Mouse (Mus musculus): ENCODE results near the gene Mctp2. TPM values are rescaled to one million over a fixed set of nuclear protein-coding genes. Genes with fewer than 3 reads are reported as not detected.
A peak's percentile ranks its signal among the peaks of the same experiment; 100 is the strongest.

The Mctp2 gene
- total RNA-seq (2014; rRNA removed; ENCODE audit: low replicate concordance) (0.46 and 0.73 TPM in 2 replicates), polyA plus RNA-seq (2015; fragmentation: Nextera tagmentation; extraction: Ambion mirVana) (0.10 and 0.29 TPM in 2 replicates)

- peak within 1 kb of the TSS; percentile 89 for H3K4me2 ChIP-seq (ENCODE audit: low read depth, low read length)
- H3K27ac ChIP-seq (ENCODE audit: low read depth) = no peak within 1 kb of the TSS
- no peaks in the 10 kb centered on the region for H3K9me3 ChIP-seq (replicated peaks; ENCODE audit: control insufficient read depth, low read length)
- WGBS = under 1% methylated on average over 28 of the region's 28 CpGs
- peak within 1 kb of the TSS; percentile 55 for H3K4me3 ChIP-seq (ENCODE audit: low read depth, low read length)
- peak within 1 kb of the TSS; percentile 19 for H3K9ac ChIP-seq (replicated peaks; ENCODE audit: low read depth, low read length)
- DNase-seq (ENCODE audit: low spot score) (no peak), ATAC-seq (ENCODE audit: insufficient read depth, low read depth) (peak; percentile 77; the same call in 1 of the 2 replicates)
- no peak for TF ChIP-seq EP300 (IDR thresholded peaks at IDR 0.05; ENCODE audit: low read depth)
- TF ChIP-seq CTCF (IDR thresholded peaks at IDR 0.05; ENCODE audit: low read depth) = no peak
- H3K36me3 ChIP-seq (replicated peaks; ENCODE audit: control insufficient read depth, insufficient read depth, low read length) = no peaks in the 10 kb centered on the region
- peaks cover 9% of the 10 kb centered on the region; the same call in 1 of the 2 replicates for H3K4me1 ChIP-seq (ENCODE audit: control insufficient read depth, insufficient read depth)
- no peaks in the 10 kb centered on the region; the same call in 1 of the 2 replicates for H3K27me3 ChIP-seq (ENCODE audit: control insufficient read depth, insufficient read depth, low read length)
Measured at GRCm38 (mm10) chr7:72306382-72306841, at the start of gene Mctp2. Gene Mctp2, minus strand, starts transcription at chr7:72306608.

- no peak for ATAC-seq (ENCODE audit: insufficient read depth, low read depth)
- TF ChIP-seq EP300 (IDR thresholded peaks at IDR 0.05; ENCODE audit: low read depth) (no peak), CTCF (IDR thresholded peaks at IDR 0.05; ENCODE audit: low read depth) (no peak)
Measured at GRCm38 (mm10) chr7:72345901-72346300, 39.5 kb upstream of the Mctp2 start.

GRCm38 (mm10) chr7:72343751-72344150, 37.3 kb upstream of the Mctp2 start:
- no peak overlapping the region for H3K4me3 ChIP-seq (ENCODE audit: low read depth, low read length)
- no peak; the same call in 1 of the 2 replicates for TF ChIP-seq CTCF (IDR thresholded peaks at IDR 0.05; ENCODE audit: low read depth)
- no peak for TF ChIP-seq EP300 (IDR thresholded peaks at IDR 0.05; ENCODE audit: low read depth)
- no peaks in the 10 kb centered on the region for H3K4me1 ChIP-seq (ENCODE audit: control insufficient read depth, insufficient read depth)
- ATAC-seq (ENCODE audit: insufficient read depth, low read depth) = no peak
- WGBS = 68% methylated on average over 2 of the region's 2 CpGs
- H3K9ac ChIP-seq (replicated peaks; ENCODE audit: low read depth, low read length) = no peak overlapping the region
- no peak overlapping the region for H3K4me2 ChIP-seq (ENCODE audit: low read depth, low read length)
- no peaks in the 10 kb centered on the region for H3K27me3 ChIP-seq (ENCODE audit: control insufficient read depth, insufficient read depth, low read length)
- DNase-seq (ENCODE audit: low spot score) = no peak
- no peaks in the 10 kb centered on the region for H3K9me3 ChIP-seq (replicated peaks; ENCODE audit: control insufficient read depth, low read length)
- H3K27ac ChIP-seq (ENCODE audit: low read depth) = no peak overlapping the region
- H3K36me3 ChIP-seq (replicated peaks; ENCODE audit: control insufficient read depth, insufficient read depth, low read length) = no peaks in the 10 kb centered on the region

More at GRCm38 (mm10) chr7:72345901-72346300, 39.5 kb upstream of the Mctp2 start:
- Histone ChIP-seq H3K4me2 (ENCODE audit: low read depth, low read length) (no peak overlapping the region), H3K36me3 (replicated peaks; ENCODE audit: control insufficient read depth, insufficient read depth, low read length) (no peaks in the 10 kb centered on the region), H3K9ac (replicated peaks; ENCODE audit: low read depth, low read length) (no peak overlapping the region), H3K4me3 (ENCODE audit: low read depth, low read length) (no peak overlapping the region), H3K9me3 (replicated peaks; ENCODE audit: control insufficient read depth, low read length) (no peaks in the 10 kb centered on the region), H3K4me1 (ENCODE audit: control insufficient read depth, insufficient read depth) (no peaks in the 10 kb centered on the region), H3K27me3 (ENCODE audit: control insufficient read depth, insufficient read depth, low read length) (no peaks in the 10 kb centered on the region), H3K27ac (ENCODE audit: low read depth) (no peak overlapping the region)
- no peak for DNase-seq (ENCODE audit: low spot score)

GRCm38 (mm10) chr7:72342822-72343221, 36.4 kb upstream of the Mctp2 start:
- DNase-seq (ENCODE audit: low spot score) (no peak), ATAC-seq (ENCODE audit: insufficient read depth, low read depth) (no peak)
- WGBS = 56% methylated on average over 2 of the region's 2 CpGs
- no peak overlapping the region for H3K27ac ChIP-seq (ENCODE audit: low read depth)
- no peak overlapping the region for H3K4me3 ChIP-seq (ENCODE audit: low read depth, low read length)
- TF ChIP-seq CTCF (IDR thresholded peaks at IDR 0.05; ENCODE audit: low read depth) = no peak
- TF ChIP-seq EP300 (IDR thresholded peaks at IDR 0.05; ENCODE audit: low read depth) = no peak
- no peaks in the 10 kb centered on the region for H3K27me3 ChIP-seq (ENCODE audit: control insufficient read depth, insufficient read depth, low read length)
- no peaks in the 10 kb centered on the region for H3K9me3 ChIP-seq (replicated peaks; ENCODE audit: control insufficient read depth, low read length)
- H3K9ac ChIP-seq (replicated peaks; ENCODE audit: low read depth, low read length) = no peak overlapping the region
- no peaks in the 10 kb centered on the region for H3K4me1 ChIP-seq (ENCODE audit: control insufficient read depth, insufficient read depth)
- no peak overlapping the region for H3K4me2 ChIP-seq (ENCODE audit: low read depth, low read length)
- no peaks in the 10 kb centered on the region for H3K36me3 ChIP-seq (replicated peaks; ENCODE audit: control insufficient read depth, insufficient read depth, low read length)

GRCm38 (mm10) chr7:72325961-72326360, 19.6 kb upstream of the Mctp2 start:
- ATAC-seq (ENCODE audit: insufficient read depth, low read depth) (no peak), DNase-seq (ENCODE audit: low spot score) (no peak)
- H3K4me3 ChIP-seq (ENCODE audit: low read depth, low read length) = no peak overlapping the region
- H3K4me1 ChIP-seq (ENCODE audit: control insufficient read depth, insufficient read depth) = no peaks in the 10 kb centered on the region
- H3K27me3 ChIP-seq (ENCODE audit: control insufficient read depth, insufficient read depth, low read length) = no peaks in the 10 kb centered on the region
- H3K9me3 ChIP-seq (replicated peaks; ENCODE audit: control insufficient read depth, low read length) = no peaks in the 10 kb centered on the region
- no peak for TF ChIP-seq EP300 (IDR thresholded peaks at IDR 0.05; ENCODE audit: low read depth)
- TF ChIP-seq CTCF (IDR thresholded peaks at IDR 0.05; ENCODE audit: low read depth) = no peak
- no peak overlapping the region for H3K27ac ChIP-seq (ENCODE audit: low read depth)
- no peak overlapping the region for H3K4me2 ChIP-seq (ENCODE audit: low read depth, low read length)
- H3K9ac ChIP-seq (replicated peaks; ENCODE audit: low read depth, low read length) = no peak overlapping the region
- WGBS = 67% methylated on average over 5 of the region's 5 CpGs
- H3K36me3 ChIP-seq (replicated peaks; ENCODE audit: control insufficient read depth, insufficient read depth, low read length) = no peaks in the 10 kb centered on the region

GRCm38 (mm10) chr7:72320906-72321305, 14.5 kb upstream of the Mctp2 start:
- Histone ChIP-seq H3K4me2 (ENCODE audit: low read depth, low read length) (no peak overlapping the region), H3K27me3 (ENCODE audit: control insufficient read depth, insufficient read depth, low read length) (no peaks in the 10 kb centered on the region), H3K9me3 (replicated peaks; ENCODE audit: control insufficient read depth, low read length) (no peaks in the 10 kb centered on the region), H3K27ac (ENCODE audit: low read depth) (no peak overlapping the region), H3K4me1 (ENCODE audit: control insufficient read depth, insufficient read depth) (no peaks in the 10 kb centered on the region), H3K36me3 (replicated peaks; ENCODE audit: control insufficient read depth, insufficient read depth, low read length) (no peaks in the 10 kb centered on the region), H3K9ac (replicated peaks; ENCODE audit: low read depth, low read length) (no peak overlapping the region), H3K4me3 (ENCODE audit: low read depth, low read length) (no peak overlapping the region)
- ATAC-seq (ENCODE audit: insufficient read depth, low read depth) (no peak), DNase-seq (ENCODE audit: low spot score) (no peak)
- WGBS = 69% methylated on average over 4 of the region's 4 CpGs
- no peak for TF ChIP-seq CTCF (IDR thresholded peaks at IDR 0.05; ENCODE audit: low read depth)

Data from heart, postnatal 0 days (tissue).